Mouse (Mus musculus) c-Kit-negative CD71-positive TER-119-positive erythroid progenitor cells, embryonic 14.5 days (primary cell): ENCODE data around the gene Rgcc.

Source experiments
- DNase-seq: peaks from one replicate; pipeline ENCODE4 v3.0.0-alpha.2; 2013; ENCODE audit warnings: low read depth, low spot score

The Rgcc gene

DNA sequence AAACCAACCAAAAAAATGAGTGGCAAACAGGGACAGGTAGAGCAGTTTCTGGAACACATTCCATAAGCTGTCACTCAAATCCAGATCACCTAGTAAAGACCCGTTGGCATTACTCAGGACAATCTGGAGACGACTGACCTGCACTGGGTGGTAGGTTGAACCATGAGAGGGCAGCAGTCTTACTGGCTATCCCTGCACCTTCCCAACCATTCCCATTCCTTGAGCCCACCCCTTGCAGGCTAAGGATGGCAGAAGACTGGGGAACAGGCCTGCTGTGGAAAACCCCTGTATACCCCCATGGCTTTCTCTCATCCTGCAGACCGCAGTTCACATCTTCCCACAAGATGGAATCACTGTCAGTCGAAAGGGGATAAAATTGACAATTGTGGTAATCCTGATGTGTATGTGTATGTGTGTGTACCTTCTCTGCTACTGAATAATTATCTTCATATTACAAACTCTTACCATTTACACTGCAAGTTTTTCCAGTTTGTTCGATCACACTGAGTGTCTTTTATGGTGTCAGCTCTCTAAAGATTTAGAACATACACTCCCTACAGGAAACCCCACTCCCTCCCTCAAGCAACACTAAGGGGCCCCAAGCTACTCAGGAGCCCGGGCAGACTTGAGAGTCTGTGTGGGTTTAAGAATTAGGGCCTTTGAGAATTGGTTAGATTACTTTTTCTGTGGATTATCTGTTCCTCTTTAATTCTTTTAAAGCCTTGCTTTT, 59.6 kb downstream of the Rgcc start:
- no peak for DNase-seq

DNA sequence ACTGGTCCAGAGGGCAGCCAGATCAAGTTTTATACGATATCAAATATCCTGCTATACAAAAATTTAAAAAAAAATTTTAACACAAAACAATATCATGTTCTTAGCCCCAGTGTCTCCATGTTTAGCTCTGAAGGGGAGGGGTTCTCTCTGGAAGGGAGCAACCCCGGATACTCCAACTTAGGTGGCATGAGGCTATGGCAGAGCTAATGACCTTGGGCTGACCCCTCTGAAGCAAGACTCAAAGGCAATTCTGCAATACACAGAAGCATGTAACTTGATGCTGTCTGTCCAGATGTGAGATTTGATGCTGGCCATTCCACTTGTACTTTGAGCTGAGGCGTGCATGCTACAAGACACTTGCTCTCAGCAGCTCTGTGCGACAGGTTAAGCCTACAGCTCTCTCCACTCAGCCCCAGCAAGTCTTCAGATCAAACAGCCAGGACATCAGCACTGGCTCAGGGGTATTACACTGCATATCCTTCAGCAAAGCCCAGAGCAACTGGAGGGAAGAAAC, 60.3 kb downstream of the Rgcc start:
- DNase-seq, result no peak

DNA sequence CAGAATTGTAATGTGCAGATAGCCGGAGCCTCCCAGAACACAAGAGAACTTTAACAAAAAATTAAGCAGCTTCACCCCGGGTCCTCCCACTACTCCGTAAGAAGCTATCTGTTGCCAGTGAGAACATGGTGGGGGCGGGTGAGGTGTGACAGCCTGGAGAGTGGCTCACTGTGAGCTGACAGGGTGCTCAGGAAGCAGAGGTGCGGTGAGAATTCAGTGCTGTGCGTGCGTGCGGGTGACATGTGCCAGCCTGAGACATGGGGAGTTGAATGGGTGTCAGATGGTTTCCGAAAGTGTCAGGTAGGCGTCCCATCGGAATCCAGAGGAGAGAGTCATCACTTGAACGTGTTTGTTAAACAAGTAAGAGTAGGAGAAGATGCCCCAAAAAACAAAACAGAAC, 62.0 kb downstream of the Rgcc start:
- no peak for DNase-seq
